Mouse (Mus musculus) liver, postnatal 0 days (tissue): ENCODE measurements at regions not wholly inside any gene's neighbourhood (a gene's known extent, or its start where the extent isn't known, plus 50 kb on each side); places are given as distances from the start of the nearest gene placed in this dataset.

ENCODE experiments used
- ATAC-seq: fragments of 200-750 bp; cut with Nextera tagmentation; 2 replicates; pipeline ENCODE4 v1.8.0; 2017; ENCODE audit warnings: mild to moderate bottlenecking, moderate library complexity
- DNase-seq: peaks from one replicate; pipeline ENCODE4 v3.0.0-alpha.2; 2016
- H3K27ac ChIP-seq: fragments of 300-500 bp; sonication (generic); 2 replicates; pipeline ENCODE4 v1.5.1; 2014; ENCODE audit warnings: antibody characterized with exemption, moderate library complexity, mild to moderate bottlenecking, low read depth
- H3K27me3 ChIP-seq: fragments of 300-500 bp; sonication (generic); 2 replicates; pipeline ENCODE4 v1.6.1; 2014; ENCODE audit warnings: low read length, control low read depth, mixed read lengths; ENCODE audit not compliant: insufficient read depth
- H3K36me3 ChIP-seq: fragments of 300-500 bp; sonication (generic); replicated peaks from 2 replicates; pipeline ENCODE4 v1.6.1; 2014; ENCODE audit warnings: mild to moderate bottlenecking, control low read depth, low read length, moderate library complexity, mixed read lengths; ENCODE audit not compliant: insufficient read depth
- H3K4me1 ChIP-seq: fragments of 300-500 bp; sonication (generic); 2 replicates; pipeline ENCODE4 v1.6.1; 2014; ENCODE audit warnings: antibody characterized with exemption, mild to moderate bottlenecking, control low read depth; ENCODE audit not compliant: insufficient read depth
- H3K4me2 ChIP-seq: fragments of 300-500 bp; sonication (generic); 2 replicates; pipeline ENCODE4 v1.6.1; 2014; ENCODE audit warnings: low read depth, mild to moderate bottlenecking, low read length, moderate library complexity, mixed read lengths
- H3K4me3 ChIP-seq: fragments of 300-500 bp; sonication (generic); 2 replicates; pipeline ENCODE4 v1.5.1; 2014; ENCODE audit warnings: low read depth, low read length
- H3K9ac ChIP-seq: fragments of 300-500 bp; sonication (generic); replicated peaks from 2 replicates; pipeline ENCODE4 v1.6.1; 2014; ENCODE audit warnings: mild to moderate bottlenecking, moderate library complexity
- H3K9me3 ChIP-seq: fragments of 300-500 bp; sonication (generic); 2 replicates; pipeline ENCODE4 v1.6.1; 2016; ENCODE audit warnings: mild to moderate bottlenecking, control low read depth, low read length, mixed read lengths
- CTCF ChIP-seq: sonication (generic); IDR thresholded peaks from 2 replicates; pipeline ENCODE4 v1.5.1; 2016; ENCODE audit warnings: antibody characterized with exemption, low read depth
- EP300 ChIP-seq: IDR thresholded peaks from 2 replicates; pipeline ENCODE4 v1.6.1; 2016; ENCODE audit warnings: antibody characterized with exemption, low read depth, mild to moderate bottlenecking
- WGBS: fragments of 180-500 bp; shearing (Covaris S2); extraction: QIAGEN DNeasy Blood & Tissue Kit; methylation state at CpG from one replicate; pipeline ENCODE4 v1.1.7; 2014; ENCODE audit not compliant: insufficient replicate concordance; 5-methylcytosine and 5-hydroxymethylcytosine counted together

GRCm38 (mm10) chr7:130001064-130001463, 409.4 kb downstream of the Wdr11 start:
- Histone ChIP-seq H3K4me3 (no peak overlapping the region), H3K27me3 (no peaks in the 10 kb centered on the region), H3K4me1 (peaks cover 5% of the 10 kb centered on the region), H3K9ac (no peak overlapping the region), H3K36me3 (no peaks in the 10 kb centered on the region), H3K27ac (no peak overlapping the region), H3K4me2 (no peak overlapping the region), H3K9me3 (no peaks in the 10 kb centered on the region)
- DNase-seq = no peak
- no peak for TF ChIP-seq EP300
- TF ChIP-seq CTCF = no peak
- ATAC-seq = no peak
- 55% methylated on average over 10 of the region's 10 CpGs for WGBS

- Histone ChIP-seq H3K4me1 (peaks cover 5% of the 10 kb centered on the region), H3K27me3 (no peaks in the 10 kb centered on the region), H3K36me3 (no peaks in the 10 kb centered on the region), H3K27ac (no peak overlapping the region), H3K4me3 (no peak overlapping the region), H3K4me2 (peak overlapping the region; percentile 48), H3K9me3 (no peaks in the 10 kb centered on the region), H3K9ac (no peak overlapping the region)
- DNase-seq = peak; percentile 17
- ATAC-seq = no peak
- 66% methylated on average over 12 of the region's 12 CpGs for WGBS
- no peak for TF ChIP-seq EP300
- TF ChIP-seq CTCF = no peak
These were observed 410.3 kb downstream of the Wdr11 start for GRCm38 (mm10) chr7:130002002-130002401.

DNA sequence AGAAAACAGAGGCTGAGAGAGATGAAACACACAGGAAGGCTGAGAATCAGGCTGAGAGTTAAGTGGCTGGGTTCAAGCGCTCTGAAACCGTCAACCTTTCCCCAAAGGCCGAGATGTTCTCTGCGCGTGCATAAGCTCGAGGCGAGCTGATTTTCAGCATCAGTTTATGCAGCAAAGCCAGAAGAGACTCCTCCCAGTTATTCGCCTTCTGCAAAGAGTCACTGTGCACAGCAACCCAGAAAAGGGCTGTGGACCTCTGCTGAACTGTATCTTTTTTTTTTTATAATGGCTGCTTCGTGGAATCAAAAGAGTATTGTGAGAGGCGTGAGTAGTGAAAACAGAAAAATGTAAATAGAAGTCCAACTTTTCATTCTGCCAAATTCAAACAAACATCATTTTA, 413.7 kb downstream of the Wdr11 start:
- H3K27ac ChIP-seq = no peak overlapping the region
- DNase-seq = no peak
- H3K4me3 ChIP-seq = no peak overlapping the region
- no peaks in the 10 kb centered on the region for H3K36me3 ChIP-seq
- TF ChIP-seq CTCF (no peak), EP300 (no peak)
- no peak for ATAC-seq
- H3K9ac ChIP-seq = no peak overlapping the region
- H3K4me2 ChIP-seq = no peak overlapping the region
- H3K4me1 ChIP-seq = peaks cover 5% of the 10 kb centered on the region
- no peaks in the 10 kb centered on the region for H3K27me3 ChIP-seq
- WGBS = 67% methylated on average over 10 of the region's 10 CpGs
- H3K9me3 ChIP-seq = no peaks in the 10 kb centered on the region

- Histone ChIP-seq H3K4me2 (no peak overlapping the region), H3K27me3 (no peaks in the 10 kb centered on the region), H3K36me3 (no peaks in the 10 kb centered on the region), H3K4me3 (no peak overlapping the region), H3K4me1 (no peaks in the 10 kb centered on the region), H3K9me3 (no peaks in the 10 kb centered on the region), H3K27ac (no peak overlapping the region), H3K9ac (no peak overlapping the region)
- no peak for ATAC-seq
- TF ChIP-seq CTCF = no peak
- no peak for TF ChIP-seq EP300
- WGBS = 47% methylated on average over 6 of the region's 6 CpGs
- DNase-seq = no peak
These were observed 416.4 kb downstream of the Wdr11 start for GRCm38 (mm10) chr7:130007993-130008583.

GRCm38 (mm10) chr7:130008591-130009418, 417.1 kb downstream of the Wdr11 start:
- TF ChIP-seq CTCF (no peak), EP300 (no peak)
- no peak overlapping the region for H3K4me2 ChIP-seq

DNA sequence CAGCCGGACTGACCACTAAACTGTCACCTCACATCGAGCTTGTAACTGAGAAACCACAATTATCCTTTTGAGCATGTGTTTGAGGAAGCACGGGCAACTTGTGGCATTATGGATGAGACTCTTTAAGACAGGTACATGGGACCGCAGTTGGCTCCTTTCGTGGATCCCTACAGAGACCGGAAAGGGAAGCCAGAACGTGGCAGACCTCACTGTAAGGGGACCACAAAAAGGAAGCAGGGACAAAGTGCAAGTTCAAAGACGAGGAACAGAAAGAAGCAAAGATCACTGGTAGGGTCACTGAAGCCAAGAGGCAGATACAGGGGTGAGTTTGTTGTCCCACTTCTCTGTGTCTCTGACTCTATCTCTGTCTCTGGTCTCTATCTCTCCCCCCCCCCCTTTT, 420.4 kb downstream of the Wdr11 start:
- H3K27me3 ChIP-seq = no peaks in the 10 kb centered on the region
- H3K27ac ChIP-seq = no peak overlapping the region
- H3K4me1 ChIP-seq = no peaks in the 10 kb centered on the region
- TF ChIP-seq EP300 (no peak), CTCF (no peak)
- ATAC-seq (no peak), DNase-seq (no peak)
- no peaks in the 10 kb centered on the region for H3K36me3 ChIP-seq
- H3K9ac ChIP-seq = no peak overlapping the region
- WGBS = 36% methylated on average over 8 of the region's 8 CpGs
- no peak overlapping the region for H3K4me2 ChIP-seq
- H3K4me3 ChIP-seq = no peak overlapping the region
- H3K9me3 ChIP-seq = no peaks in the 10 kb centered on the region

More at GRCm38 (mm10) chr7:130008591-130009418, 417.1 kb downstream of the Wdr11 start:
- Histone ChIP-seq H3K9ac (no peak overlapping the region), H3K4me3 (no peak overlapping the region), H3K36me3 (no peaks in the 10 kb centered on the region), H3K9me3 (no peaks in the 10 kb centered on the region), H3K4me1 (no peaks in the 10 kb centered on the region), H3K27me3 (no peaks in the 10 kb centered on the region), H3K27ac (no peak overlapping the region)
- 53% methylated on average over 12 of the region's 12 CpGs for WGBS
- no peak for ATAC-seq
- DNase-seq = no peak
